Mouse (Mus musculus) neural tube, embryonic 13.5 days (tissue): Measurements from ENCODE around the gene Plekha3. TPM values are rescaled to one million over a fixed set of nuclear protein-coding genes. Genes with fewer than 3 reads are reported as not detected.

ENCODE experiments used
- ATAC-seq: fragments of 200-750 bp; cut with Nextera tagmentation; 2 replicates; pipeline ENCODE4 v1.8.0; 2017; ENCODE audit warnings: low read depth, mild to moderate bottlenecking, moderate TSS enrichment, moderate library complexity
- H3K27ac ChIP-seq: fragments of 300-500 bp; sonication (generic); replicated peaks from 2 replicates; pipeline ENCODE4 v1.5.1; 2015; ENCODE audit warnings: moderate library complexity, mild to moderate bottlenecking, inconsistent platforms
- H3K27me3 ChIP-seq: fragments of 300-500 bp; sonication (generic); 2 replicates; pipeline ENCODE4 v1.6.1; 2015; ENCODE audit warnings: mild to moderate bottlenecking, inconsistent platforms
- H3K36me3 ChIP-seq: fragments of 300-500 bp; sonication (generic); 2 replicates; pipeline ENCODE4 v1.6.1; 2015; ENCODE audit warnings: mild to moderate bottlenecking, inconsistent platforms
- H3K4me1 ChIP-seq: fragments of 300-500 bp; sonication (generic); replicated peaks from 2 replicates; pipeline ENCODE4 v1.6.1; 2015; ENCODE audit warnings: inconsistent platforms
- H3K4me2 ChIP-seq: fragments of 300-500 bp; sonication (generic); 2 replicates; pipeline ENCODE4 v1.6.1; 2015; ENCODE audit warnings: inconsistent platforms, mild to moderate bottlenecking, moderate library complexity
- H3K4me3 ChIP-seq: fragments of 300-500 bp; sonication (generic); 2 replicates; pipeline ENCODE4 v1.5.1; 2015; ENCODE audit warnings: mild to moderate bottlenecking, inconsistent platforms
- H3K9ac ChIP-seq: fragments of 300-500 bp; sonication (generic); 2 replicates; pipeline ENCODE4 v1.6.1; 2015; ENCODE audit warnings: moderate library complexity, mild to moderate bottlenecking, inconsistent platforms
- H3K9me3 ChIP-seq: fragments of 300-500 bp; sonication (generic); 2 replicates; pipeline ENCODE4 v1.6.1; 2016; ENCODE audit warnings: inconsistent platforms
- WGBS: fragments of 180-500 bp; shearing (Covaris S2); methylation state at CpG from one replicate; pipeline ENCODE4 v1.1.7; 2015; 5-methylcytosine and 5-hydroxymethylcytosine counted together
- polyA plus RNA-seq: library from polyadenylated mRNA; unstranded; fragments of >200 nt; fragmentation: Nextera tagmentation; extraction: Ambion mirVana; gene quantifications from 2 replicates; pipeline ENCODE4 v1.2.1, GENCODE M21; 2015

Gene Plekha3
- polyA plus RNA-seq, 1 experiment from 2014 or later = 11.7 TPM

DNA sequence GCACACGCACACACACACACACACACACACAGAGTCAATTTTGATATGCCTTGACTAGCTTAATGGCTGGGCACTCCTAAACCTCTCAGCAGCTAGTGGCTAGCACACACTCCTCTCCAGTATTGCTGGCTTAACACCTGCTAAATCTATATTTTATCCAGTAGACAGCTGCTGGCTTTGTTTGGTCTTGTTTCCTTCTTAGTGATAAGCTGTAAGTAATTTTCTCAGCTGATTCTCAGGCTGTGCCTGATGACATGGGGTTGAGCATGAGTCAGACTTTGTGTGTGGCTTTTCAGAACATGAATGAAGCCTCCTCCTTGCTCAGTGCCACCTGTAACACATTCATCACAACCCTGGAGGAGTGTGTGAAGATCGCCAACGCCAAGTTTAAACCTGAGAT, 11.9 kb downstream of the Plekha3 start:
- Histone ChIP-seq H3K36me3 (peaks cover 86% of the 10 kb centered on the region), H3K9ac (no peak overlapping the region), H3K27ac (no peak overlapping the region), H3K27me3 (no peaks in the 10 kb centered on the region), H3K4me2 (no peak overlapping the region), H3K4me3 (no peak overlapping the region), H3K9me3 (no peaks in the 10 kb centered on the region), H3K4me1 (no peaks in the 10 kb centered on the region)
- 95% methylated on average over 3 of the region's 3 CpGs for WGBS
- no peak for ATAC-seq

DNA sequence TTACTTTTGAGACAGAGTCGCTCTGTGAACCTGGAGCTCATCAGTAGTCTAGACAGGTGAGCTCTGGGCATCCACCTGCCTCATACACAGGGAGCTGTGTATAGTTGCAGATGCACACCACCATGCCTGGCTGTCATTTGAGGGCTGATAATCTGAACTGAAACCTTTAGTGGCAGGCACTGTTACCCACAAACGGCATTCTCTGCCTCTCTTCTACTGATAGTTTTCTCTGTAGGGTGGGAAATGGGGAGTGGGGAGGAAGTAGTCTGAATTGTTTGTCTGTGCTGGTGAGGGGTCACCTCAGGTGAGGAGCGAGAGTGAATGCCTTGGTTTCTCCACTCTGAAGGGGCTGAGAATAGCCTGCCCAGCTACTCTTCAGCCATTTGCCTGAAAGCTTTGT, 12.5 kb downstream of the Plekha3 start:
- H3K9ac ChIP-seq = no peak overlapping the region
- H3K4me1 ChIP-seq = no peaks in the 10 kb centered on the region
- H3K36me3 ChIP-seq = peaks cover 86% of the 10 kb centered on the region
- 64% methylated on average over 3 of the region's 3 CpGs for WGBS
- H3K27ac ChIP-seq = no peak overlapping the region
- H3K4me3 ChIP-seq = no peak overlapping the region
- no peaks in the 10 kb centered on the region for H3K9me3 ChIP-seq
- H3K27me3 ChIP-seq = no peaks in the 10 kb centered on the region
- H3K4me2 ChIP-seq = no peak overlapping the region
- ATAC-seq = no peak

DNA sequence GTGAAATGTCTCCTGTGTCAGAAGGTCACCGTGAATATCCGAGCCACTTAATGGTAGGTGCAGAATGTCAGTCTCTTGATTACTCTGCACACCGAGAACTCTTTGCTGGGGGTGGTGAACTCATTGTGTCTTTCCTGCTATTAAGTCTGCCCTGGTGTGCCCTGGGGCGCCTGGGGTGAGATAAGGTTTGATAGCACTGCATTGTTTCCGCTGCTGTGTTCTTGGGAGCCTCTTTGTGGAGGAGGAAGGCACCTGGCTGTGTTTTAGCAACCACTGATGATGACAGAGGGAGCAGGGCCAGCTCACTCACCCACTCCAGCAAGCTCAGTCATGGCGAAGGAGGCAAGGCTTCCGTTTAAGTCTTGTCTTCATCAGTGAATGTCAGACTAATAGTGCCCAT, 13.1 kb downstream of the Plekha3 start:
- Histone ChIP-seq H3K36me3 (peaks cover 86% of the 10 kb centered on the region), H3K4me3 (no peak overlapping the region), H3K4me2 (no peak overlapping the region), H3K9me3 (no peaks in the 10 kb centered on the region), H3K27ac (no peak overlapping the region), H3K9ac (no peak overlapping the region), H3K4me1 (no peaks in the 10 kb centered on the region), H3K27me3 (no peaks in the 10 kb centered on the region)
- ATAC-seq = no peak
- WGBS = 48% methylated on average over 7 of the region's 7 CpGs

DNA sequence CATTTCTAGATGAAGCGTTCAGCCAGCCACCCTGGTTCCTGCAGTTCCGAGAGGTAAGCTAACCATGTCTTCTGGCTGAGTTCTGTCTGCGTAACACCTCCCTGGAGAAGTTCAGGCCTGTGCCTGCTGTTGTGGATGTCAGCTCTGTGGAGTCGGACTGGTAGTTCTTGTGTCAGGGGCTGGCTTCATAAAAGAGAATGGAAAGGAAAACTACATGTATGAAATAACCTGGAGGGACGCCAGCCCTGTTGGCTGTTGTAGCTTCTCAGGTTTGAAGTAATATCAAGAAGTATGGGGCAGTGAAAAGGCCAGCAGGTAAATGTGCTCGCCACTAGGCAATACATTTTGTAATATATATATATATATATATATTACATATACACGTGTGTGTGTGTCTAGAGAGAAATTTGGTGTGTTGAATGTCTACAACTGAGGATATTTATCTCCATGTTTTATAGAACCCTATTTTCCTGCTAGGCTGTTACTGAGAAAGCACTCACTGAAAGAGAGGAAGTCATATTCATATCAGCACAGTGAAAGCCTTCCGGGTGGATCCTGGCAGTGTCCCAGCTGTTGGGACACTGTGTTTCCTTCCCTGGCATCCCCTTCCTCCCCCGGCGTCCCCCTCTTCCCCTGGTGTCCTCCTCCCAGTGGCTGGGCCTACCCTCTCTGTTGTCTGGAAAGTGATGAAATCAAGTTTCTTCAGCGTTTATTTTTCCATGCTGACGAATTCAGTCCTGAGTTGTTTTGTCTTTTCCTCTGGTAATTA, 15.5 kb downstream of the Plekha3 start:
- ATAC-seq = no peak
- H3K4me3 ChIP-seq = no peak overlapping the region
- WGBS = 87% methylated on average over 12 of the region's 12 CpGs
- no peaks in the 10 kb centered on the region for H3K27me3 ChIP-seq
- H3K9ac ChIP-seq = no peak overlapping the region
- peaks cover 87% of the 10 kb centered on the region for H3K36me3 ChIP-seq
- no peaks in the 10 kb centered on the region for H3K9me3 ChIP-seq
- H3K4me1 ChIP-seq = no peaks in the 10 kb centered on the region
- H3K27ac ChIP-seq = no peak overlapping the region
- H3K4me2 ChIP-seq = no peak overlapping the region

DNA sequence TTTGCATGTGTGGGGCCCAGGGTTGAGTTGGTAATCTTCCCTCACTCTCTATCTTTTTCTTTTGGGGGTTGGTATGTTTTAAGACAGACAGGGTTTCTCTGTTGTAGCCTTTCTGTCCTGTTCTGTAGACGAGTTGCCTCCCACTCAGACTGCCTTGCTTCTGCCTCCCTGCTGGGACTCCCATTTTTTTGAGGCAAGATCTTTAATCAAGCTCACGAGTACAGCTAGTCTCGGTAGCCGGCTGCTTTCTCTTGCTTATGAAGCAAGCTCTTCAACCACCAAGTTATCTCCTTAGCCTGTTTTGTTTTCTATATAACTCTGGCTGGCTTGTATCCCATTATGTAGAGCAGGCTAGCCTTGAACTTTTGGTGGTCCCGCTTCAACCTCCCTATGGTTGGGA, 18.7 kb downstream of the Plekha3 start:
- no peaks in the 10 kb centered on the region for H3K4me1 ChIP-seq
- H3K9me3 ChIP-seq = no peaks in the 10 kb centered on the region
- no peaks in the 10 kb centered on the region for H3K27me3 ChIP-seq
- H3K4me2 ChIP-seq = no peak overlapping the region
- H3K36me3 ChIP-seq = peaks cover 68% of the 10 kb centered on the region
- no peak overlapping the region for H3K9ac ChIP-seq
- WGBS = 89% methylated on average over 5 of the region's 5 CpGs
- H3K4me3 ChIP-seq = no peak overlapping the region
- no peak for ATAC-seq
- H3K27ac ChIP-seq = no peak overlapping the region

DNA sequence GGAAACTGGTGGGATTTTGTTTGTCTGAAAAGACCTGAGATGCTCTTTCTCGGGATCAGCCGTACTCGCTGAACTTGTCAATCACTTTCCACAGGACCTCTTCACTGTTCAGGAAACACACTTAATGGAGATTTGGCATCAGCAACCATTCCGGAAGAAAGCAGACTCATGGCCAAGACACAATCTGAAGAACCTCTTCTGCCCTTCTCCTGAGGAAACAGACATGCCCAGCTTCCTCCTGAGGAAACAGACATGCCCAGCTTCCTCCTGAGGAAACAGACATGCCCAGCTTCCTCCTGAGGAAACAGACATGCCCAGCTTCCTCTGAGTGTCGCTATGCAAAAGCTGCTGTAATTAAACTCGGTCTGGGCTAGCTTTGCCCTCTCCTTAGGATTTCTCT, 20.2 kb downstream of the Plekha3 start:
- 0 out of 2 replicates have a peak, but pooled peaks cover 5% of the 10 kb centered on the region for H3K4me1 ChIP-seq
- no peak overlapping the region for H3K9ac ChIP-seq
- no peak overlapping the region for H3K4me2 ChIP-seq
- no peak overlapping the region for H3K4me3 ChIP-seq
- peaks cover 68% of the 10 kb centered on the region for H3K36me3 ChIP-seq
- no peak overlapping the region for H3K27ac ChIP-seq
- no peaks in the 10 kb centered on the region for H3K27me3 ChIP-seq
- H3K9me3 ChIP-seq = no peaks in the 10 kb centered on the region
- no peak for ATAC-seq
- WGBS = 91% methylated on average over 6 of the region's 6 CpGs

DNA sequence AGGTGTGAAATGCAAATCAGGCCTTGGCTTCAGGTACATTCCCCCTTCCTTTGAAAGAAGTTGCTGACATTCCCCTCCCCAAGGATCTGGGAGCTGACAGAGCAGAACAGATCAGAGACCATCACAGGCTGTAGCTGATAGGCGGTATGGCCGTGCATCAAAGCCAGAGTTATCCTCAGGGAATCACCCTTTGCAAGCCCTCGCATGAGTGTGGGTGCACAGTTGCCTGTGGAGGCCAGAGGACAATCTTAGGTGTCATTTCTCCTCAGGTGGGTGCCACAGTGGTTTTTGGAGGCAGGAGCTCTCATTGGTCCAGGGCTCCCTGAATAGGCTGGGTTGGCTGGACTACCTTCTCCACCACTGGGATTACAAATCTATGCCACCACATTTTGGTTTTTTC, 27.1 kb downstream of the Plekha3 start:
- Histone ChIP-seq H3K27me3 (no peaks in the 10 kb centered on the region), H3K27ac (no peak overlapping the region), H3K9ac (no peak overlapping the region), H3K36me3 (peaks cover 30% of the 10 kb centered on the region), H3K4me1 (0 out of 2 replicates have a peak, but pooled peaks cover 5% of the 10 kb centered on the region), H3K4me3 (no peak overlapping the region), H3K9me3 (no peaks in the 10 kb centered on the region), H3K4me2 (no peak overlapping the region)
- 94% methylated on average over 3 of the region's 3 CpGs for WGBS
- no peak for ATAC-seq

DNA sequence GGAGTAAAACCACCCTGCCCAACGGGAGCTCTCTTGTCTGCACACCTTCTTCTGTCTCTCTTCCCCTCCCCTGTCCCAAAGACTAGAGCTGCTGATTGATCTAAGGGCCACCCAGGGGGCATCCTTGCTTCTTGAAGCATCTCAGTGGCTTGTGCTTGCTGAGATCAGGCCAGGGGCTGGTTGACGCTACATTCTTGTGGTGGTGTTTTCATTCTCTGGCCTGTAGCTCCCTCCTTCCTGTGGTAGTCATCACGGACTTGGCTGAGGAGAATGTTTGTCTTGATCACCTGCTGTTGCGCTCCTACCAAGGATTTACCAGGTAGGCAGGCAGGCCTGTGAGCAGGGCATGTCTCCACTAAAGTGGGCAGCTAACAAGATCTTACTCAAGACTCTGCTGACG, 27.7 kb downstream of the Plekha3 start:
- Histone ChIP-seq H3K9ac (no peak overlapping the region), H3K4me1 (0 out of 2 replicates have a peak, but pooled peaks cover 5% of the 10 kb centered on the region), H3K27ac (no peak overlapping the region), H3K9me3 (no peaks in the 10 kb centered on the region), H3K4me3 (no peak overlapping the region), H3K4me2 (no peak overlapping the region), H3K36me3 (peaks cover 24% of the 10 kb centered on the region), H3K27me3 (no peaks in the 10 kb centered on the region)
- ATAC-seq = no peak
- 89% methylated on average over 5 of the region's 5 CpGs for WGBS

DNA sequence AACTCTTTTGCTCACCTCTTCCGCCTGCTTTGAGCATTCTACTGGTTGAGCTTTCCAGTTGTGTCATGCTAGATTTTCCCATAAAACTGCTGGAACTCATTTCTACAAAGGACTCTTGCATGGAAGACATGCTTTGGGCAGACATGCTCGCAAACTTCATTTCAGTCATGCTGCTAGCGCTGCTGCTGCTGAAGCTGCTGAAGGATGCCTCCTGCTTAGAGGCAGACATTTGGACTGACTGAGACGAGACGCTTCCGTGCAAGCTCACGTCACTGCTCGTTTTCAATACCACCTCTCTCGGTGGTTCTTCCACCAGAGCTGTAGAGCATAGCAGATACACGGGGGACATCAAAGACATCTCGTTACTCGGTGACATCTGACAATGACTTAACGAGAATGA, 30.6 kb downstream of the Plekha3 start:
- no peak overlapping the region for H3K27ac ChIP-seq
- no peaks in the 10 kb centered on the region for H3K4me1 ChIP-seq
- H3K9me3 ChIP-seq = peaks cover 13% of the 10 kb centered on the region
- peaks cover 37% of the 10 kb centered on the region for H3K36me3 ChIP-seq
- no peak overlapping the region for H3K4me3 ChIP-seq
- no peaks in the 10 kb centered on the region for H3K27me3 ChIP-seq
- H3K9ac ChIP-seq = no peak overlapping the region
- no peak overlapping the region for H3K4me2 ChIP-seq
- 93% methylated on average over 13 of the region's 13 CpGs for WGBS
- ATAC-seq = no peak

DNA sequence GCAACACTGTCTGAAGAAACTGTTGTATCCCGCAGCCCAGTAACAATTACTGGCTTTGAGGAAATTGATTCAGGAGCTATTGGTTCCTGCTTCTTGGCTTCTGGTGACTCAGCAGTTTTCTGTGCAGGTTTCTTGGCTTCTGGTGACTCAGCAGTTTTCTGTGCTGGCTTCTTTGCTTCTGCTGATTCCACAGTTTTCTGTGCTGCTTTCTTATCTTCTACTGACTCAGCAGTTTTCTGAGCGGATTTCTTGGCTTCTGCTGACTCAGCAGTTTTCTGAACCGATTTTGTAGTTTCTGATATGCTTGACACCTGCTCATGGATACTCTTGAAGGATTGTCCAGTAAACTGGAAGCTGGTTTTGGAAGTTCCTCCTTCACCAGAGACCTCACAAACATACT, 33.4 kb downstream of the Plekha3 start:
- no peaks in the 10 kb centered on the region for H3K27me3 ChIP-seq
- H3K4me2 ChIP-seq = no peak overlapping the region
- ATAC-seq = no peak
- H3K4me1 ChIP-seq = no peaks in the 10 kb centered on the region
- no peak overlapping the region for H3K4me3 ChIP-seq
- peaks cover 51% of the 10 kb centered on the region for H3K36me3 ChIP-seq
- 89% methylated on average over 3 of the region's 3 CpGs for WGBS
- no peak overlapping the region for H3K27ac ChIP-seq
- H3K9ac ChIP-seq = no peak overlapping the region
- H3K9me3 ChIP-seq = peaks cover 37% of the 10 kb centered on the region

DNA sequence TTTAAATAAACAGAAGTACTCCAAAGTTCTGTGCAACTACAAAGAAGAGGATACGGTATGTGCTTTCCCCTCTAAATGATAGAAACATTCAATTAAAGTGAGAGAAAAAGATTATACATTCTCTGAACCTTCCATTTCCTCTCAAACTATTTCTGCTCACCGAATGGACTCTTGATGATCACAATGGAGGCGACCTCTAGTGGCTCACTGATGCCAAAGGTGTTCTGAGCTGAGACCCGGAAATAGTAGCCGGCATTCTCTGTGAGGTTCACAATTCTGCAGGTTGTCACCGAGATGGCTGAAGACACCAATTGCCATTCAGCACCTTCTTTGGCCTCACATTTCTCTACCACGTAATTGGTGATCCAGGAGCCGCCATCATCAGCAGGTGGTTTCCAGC, 39.9 kb downstream of the Plekha3 start:
- Histone ChIP-seq H3K4me3 (no peak overlapping the region), H3K4me1 (no peaks in the 10 kb centered on the region), H3K9me3 (peaks cover 70% of the 10 kb centered on the region), H3K4me2 (no peak overlapping the region), H3K36me3 (peaks cover 66% of the 10 kb centered on the region), H3K9ac (no peak overlapping the region), H3K27ac (no peak overlapping the region), H3K27me3 (no peaks in the 10 kb centered on the region)
- no peak for ATAC-seq
- 77% methylated on average over 8 of the region's 8 CpGs for WGBS

DNA sequence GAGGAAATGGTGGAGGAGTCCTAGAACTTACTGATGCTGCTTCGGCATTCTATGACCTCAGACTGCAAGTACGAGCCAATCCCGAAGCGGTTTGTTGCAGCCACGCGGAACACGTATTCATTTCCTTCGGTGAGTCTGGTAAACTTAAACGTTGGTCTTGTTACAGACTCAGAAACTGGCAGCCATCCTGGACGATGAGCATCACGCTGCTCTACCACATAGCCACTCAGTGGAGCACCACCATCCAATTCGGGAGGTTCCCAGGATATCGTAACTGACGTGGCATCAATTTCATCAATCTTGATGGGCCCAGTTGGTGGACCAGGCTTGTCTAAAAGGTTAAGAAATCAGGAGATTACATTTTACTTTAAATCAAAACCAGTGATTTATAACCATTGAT, 44.6 kb downstream of the Plekha3 start:
- Histone ChIP-seq H3K27me3 (no peaks in the 10 kb centered on the region), H3K4me3 (no peak overlapping the region), H3K36me3 (peaks cover 38% of the 10 kb centered on the region), H3K9ac (no peak overlapping the region), H3K9me3 (peaks cover 47% of the 10 kb centered on the region), H3K4me1 (no peaks in the 10 kb centered on the region), H3K27ac (no peak overlapping the region), H3K4me2 (no peak overlapping the region)
- WGBS = 95% methylated on average over 14 of the region's 14 CpGs
- no peak for ATAC-seq
